Mouse (Mus musculus) lung, postnatal 14 days (tissue): Measurements from ENCODE around the gene Vasp.

Experiments
- DNase-seq: peaks from one replicate; pipeline ENCODE4 v3.0.0; 2021

Gene Vasp

DNA sequence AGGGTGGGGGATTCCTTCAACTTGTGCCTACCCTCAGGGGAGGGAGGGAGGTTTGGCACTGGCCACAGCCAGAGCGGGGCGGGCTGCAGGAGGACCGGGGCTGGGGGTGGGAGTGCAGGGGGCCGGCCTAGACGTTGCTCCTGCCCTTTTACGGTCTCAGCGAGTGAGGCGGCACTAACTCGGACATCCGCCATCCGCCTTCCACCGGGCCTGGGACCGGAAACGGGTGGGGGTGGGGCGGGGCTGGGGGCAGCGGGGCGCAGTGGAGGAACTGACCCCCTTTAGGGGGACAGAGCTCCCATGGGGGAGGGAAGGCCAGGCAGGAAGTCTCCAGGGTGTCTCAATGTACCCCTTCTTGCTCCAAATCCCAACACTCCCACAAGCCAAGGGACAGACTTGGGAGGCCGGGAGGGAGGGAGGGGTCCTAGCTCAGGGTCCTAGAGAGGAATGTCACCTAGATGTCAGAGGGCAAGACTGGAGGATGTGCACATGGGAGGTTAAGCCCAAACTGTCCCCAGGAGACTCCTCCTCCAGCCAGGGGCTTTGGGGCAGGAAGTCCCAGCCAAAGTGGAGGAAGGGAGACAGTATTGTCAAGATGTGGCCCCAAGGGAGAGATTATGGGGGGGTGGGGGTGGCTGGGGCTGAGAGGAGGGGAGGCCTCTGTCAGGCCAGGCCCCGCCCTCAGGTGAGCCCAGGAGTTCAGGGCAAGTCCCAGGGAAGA is 1.7 kb downstream of the Vasp start:
- peak; percentile 81 for DNase-seq

GRCm38 (mm10) chr7:19268993-19269681 is 2.5 kb downstream of the Vasp start:
- DNase-seq: peak; percentile 42

DNA sequence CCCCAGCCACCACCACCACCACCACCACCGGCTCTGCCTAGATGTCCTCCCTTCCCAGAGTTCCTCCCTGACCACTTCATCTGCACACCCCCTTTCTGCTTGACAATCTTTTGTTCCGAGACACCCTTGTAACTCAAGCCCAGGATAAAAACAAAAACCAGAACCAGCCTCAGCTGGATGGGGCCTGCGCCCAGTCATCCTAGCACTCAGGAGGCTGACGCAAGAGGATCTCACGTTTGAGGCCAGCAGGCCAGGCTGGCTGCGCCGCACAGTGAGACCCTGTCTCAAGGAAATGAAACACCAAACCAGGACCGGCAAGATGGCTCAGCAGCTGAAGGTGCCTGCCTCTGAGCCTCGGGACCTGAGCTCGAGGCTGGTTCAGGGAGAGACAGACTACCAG is 4.6 kb downstream of the Vasp start:
- DNase-seq: peak; percentile 46

DNA sequence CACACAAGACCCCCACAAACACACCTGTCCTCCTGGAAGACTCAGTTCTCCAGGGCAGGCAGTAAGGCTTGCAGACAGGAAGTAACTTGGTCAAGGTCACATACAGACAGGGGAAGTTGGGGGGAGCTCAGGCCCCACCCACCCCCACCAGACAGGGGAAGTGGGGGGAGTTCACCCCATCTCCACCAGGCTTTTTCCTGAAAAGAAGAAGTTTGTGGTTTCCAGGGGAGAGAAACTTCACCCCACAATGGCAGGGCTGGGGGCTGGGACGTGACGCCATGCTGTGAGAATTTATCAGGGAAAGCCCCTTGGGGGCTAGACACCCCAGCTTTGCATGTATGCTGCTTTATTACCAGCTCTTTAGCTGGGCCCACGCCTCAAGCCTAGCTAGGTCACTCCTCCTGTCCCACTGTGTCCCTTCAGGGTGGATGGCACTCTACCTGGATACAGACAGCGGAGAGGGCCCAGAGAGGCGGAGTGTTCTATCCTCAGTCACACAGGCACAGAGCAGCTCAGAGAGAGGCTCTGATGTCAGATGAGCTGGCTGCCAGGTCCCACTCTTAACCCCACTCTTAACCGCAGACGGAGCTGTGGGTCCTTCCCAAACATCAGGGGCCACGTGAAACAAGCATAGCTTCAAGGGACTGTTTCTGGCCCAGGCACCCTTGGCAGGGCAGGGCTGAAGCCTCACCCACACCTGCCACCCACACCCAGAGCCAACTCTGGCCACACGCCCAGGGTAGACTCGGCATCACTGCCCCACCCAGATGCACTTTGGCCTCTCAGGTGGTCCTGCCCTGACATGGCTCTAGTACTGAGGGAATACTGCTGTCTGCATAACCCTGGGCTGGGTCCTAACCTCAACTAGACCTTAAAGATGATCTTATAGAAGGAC is 5.4 kb downstream of the Vasp start:
- peak; percentile 29 for DNase-seq

DNA sequence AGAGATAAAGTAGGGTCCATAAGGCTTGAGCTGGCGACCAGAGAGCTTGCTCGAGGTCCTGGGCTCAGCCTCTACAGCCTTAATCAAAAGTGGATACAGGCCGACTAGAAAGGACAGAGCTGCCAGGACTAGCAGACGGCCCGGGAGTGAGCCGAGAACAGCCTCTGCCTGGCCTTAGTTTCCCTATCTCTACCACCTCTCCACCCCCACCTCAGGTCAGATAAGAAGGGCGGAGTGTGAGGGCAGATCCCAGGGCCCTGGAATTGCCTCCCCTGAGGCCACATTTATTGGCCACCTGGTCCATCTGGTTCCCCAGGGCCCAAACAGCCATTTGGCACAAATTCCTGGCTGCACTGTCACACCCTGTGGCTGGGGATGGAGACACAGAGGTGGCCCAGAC is 6.5 kb downstream of the Vasp start:
- no peak for DNase-seq

DNA sequence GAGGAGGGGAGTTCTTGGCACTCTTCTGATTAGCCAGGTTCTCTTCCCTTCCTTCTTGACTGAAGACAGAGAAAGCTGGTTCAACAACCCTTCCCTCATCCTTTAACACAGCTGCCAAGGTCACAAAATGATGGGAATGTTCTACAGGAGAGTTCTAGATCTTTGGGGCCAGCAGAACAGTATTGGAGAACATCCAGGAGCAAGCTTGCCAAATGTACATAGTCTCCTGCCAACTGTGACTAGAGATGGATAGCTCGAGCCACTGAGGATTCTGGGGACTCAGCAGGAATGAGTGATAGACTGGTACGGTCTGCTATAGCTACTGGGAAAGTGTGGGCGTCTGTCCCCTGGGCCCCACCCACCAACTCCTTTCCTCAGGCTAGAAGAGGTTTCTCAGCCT is 13.3 kb downstream of the Vasp start:
- no peak for DNase-seq

GRCm38 (mm10) chr7:19257390-19258022 is 14.1 kb downstream of the Vasp start:
- peak; percentile 82 for DNase-seq

DNA sequence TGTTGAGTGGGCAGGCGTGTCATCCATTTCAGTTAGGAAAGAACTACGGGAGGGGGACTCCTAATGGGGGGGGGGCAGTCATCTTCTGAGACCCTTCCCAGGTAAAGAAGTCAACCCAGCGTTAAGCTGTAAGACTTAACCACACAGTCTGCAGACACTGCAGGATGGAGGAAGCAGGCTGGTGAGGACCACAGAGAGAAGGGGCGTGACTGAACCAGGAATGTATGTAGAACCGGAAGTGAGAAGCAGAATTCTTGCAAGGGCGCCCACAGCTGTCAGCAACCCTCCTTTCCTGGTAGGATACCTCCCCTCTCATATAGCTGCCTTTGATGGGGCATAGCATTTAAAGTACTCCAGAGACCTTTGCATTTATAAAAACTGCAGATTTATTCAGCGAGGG is 15.1 kb downstream of the Vasp start:
- no peak for DNase-seq

DNA sequence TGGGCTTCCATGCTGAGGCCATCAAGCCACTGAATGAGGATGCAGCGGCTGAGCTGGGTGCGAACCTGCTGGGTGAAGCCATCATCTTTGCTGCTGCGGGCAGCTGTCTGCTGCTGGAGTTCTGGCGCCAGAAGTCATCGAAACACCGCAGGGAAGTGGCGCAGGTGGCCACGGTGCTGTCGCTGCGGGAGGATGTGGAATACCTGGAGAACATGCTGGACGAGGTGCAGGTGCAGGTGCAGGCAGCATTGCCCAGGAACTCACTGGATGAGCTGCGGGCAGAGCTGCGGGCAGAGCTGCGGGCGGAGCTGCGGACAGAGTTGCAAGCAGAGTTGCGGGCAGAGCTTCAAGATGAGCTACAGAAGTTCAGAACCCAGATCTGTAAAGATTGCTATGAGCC is 16.2 kb downstream of the Vasp start:
- DNase-seq: no peak

DNA sequence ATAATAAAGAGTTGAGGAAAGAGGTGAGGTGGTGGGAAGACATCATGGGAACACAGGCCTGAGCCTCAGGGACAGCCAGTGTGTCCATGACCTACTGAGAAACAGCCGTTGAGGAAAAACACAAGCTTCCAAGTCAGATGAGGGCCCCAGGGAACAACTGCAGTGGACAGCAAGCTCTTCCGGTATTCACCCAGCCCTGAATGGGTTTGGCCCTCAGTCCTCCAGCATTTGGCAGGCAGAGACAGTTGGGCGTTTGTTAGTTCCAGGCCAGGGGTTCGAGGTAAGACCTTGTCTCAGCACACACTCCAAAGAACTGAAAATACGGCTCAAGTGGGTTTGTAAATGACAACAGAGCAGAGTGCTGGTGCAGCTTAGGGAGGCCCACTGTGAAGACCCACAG is 18.2 kb downstream of the Vasp start:
- no peak for DNase-seq

- no peak for DNase-seq
Measured at GRCm38 (mm10) chr7:19252078-19252477, 19.5 kb downstream of the Vasp start.

- no peak for DNase-seq
Measured at GRCm38 (mm10) chr7:19247511-19247910, 24.1 kb downstream of the Vasp start.

DNA sequence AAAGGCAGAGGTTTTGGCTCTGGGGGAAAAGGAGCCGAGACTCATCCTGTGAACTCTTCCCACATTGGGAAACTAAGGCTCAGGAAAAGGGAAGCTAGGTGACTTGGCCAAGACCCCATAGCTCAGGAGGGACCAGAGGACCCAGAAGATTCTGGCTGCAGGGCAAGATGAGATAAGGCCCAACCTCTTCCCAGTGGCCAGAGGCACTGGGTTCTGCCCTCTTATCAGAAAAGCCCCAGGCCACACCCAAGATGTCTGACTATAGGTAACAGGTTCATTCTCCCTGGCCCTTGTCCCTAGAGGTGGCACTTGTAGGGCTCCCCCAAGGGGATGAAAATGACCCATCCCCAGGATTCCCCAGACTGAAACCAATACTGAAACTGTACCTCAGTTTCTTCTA is 24.8 kb downstream of the Vasp start:
- no peak for DNase-seq

DNA sequence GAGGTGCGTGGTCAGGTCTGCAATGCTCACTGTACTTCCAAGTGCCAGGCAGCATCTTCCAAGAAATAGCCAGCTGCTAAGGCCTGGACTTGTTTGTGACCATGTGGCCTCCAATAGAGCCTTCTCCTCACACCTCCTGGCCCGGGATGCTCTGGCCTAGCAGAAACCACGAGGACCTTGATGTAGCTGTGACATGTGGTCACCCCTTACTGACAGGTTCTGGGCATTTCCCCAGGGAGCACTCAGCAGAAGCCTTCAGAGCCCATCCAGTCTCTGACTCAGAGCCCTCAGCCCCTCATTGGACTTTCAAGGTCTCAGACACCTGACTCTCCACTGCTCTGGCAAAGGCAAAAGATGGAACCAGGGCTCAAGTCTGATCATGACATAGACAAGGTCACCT is 26.5 kb downstream of the Vasp start:
- no peak for DNase-seq

GRCm38 (mm10) chr7:19243858-19244257 is 27.8 kb downstream of the Vasp start:
- no peak for DNase-seq

- DNase-seq: no peak
Measured at GRCm38 (mm10) chr7:19242005-19242404, 29.6 kb downstream of the Vasp start.

DNA sequence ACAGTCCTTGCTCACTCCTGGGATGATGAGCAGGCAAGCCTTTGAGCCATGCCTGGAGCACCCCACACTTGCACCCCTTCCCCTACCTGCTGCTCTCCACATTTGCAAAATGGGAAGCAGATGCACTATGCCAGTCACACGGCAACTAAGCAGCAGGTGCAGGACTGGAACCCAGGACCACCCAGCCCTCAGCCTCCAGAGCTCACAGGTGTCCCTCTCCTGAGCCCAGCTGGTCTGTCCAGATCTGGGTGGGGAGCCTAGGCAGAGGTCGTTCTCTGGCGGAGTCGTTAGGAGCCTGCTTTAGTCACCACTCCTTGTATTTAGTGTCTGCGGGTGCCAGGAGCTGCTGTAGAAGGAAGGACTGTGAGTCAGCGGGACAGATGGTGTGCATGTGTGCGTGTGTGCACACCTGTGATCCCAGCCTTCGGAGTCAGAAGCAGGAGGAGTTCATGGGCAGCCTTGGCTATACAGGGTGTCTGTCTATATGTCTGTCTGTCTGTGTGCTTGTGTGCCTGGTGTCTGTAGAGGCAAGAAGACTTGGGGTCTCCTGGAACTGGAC is 30.6 kb downstream of the Vasp start:
- no peak for DNase-seq

DNA sequence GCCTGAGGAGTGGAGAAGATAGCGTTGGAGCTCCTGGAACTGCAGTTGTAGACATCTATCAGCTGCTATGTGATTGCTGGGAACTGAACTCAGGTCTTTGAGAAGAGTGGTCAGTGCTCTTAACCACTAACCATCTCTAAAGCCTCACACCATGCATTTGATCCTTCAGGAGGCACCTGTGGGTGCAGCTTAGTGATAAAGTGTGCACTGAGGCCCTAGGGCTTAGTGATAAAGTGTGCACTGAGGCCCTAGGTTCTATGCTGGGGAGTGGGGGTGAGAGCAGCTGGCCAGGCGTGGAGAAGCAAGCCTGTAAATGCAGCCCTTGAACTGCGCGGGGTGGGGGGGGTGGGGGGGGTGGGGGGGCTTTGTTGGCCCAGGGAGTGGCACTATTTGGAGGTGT is 31.6 kb downstream of the Vasp start:
- no peak for DNase-seq

DNA sequence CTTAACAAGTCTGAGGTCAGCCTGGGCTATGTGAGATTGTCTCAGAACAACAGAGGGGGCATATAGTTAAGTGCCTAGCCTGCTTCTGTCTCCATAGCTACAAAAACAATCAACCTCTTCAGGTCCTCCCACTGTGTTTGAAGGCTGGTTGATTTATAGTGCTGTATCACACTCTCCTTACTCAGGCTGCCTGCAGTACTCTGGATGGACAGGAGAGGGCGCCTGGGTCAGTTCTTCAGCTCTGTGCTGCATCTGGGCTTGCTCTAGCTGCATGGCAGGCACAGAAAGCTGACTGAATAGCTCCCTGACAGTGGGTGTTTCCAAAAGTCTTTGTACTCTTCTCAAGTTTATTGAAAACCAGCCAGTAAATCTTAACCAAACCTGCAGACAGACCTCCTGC is 32.2 kb downstream of the Vasp start:
- peak; percentile 95 for DNase-seq

DNA sequence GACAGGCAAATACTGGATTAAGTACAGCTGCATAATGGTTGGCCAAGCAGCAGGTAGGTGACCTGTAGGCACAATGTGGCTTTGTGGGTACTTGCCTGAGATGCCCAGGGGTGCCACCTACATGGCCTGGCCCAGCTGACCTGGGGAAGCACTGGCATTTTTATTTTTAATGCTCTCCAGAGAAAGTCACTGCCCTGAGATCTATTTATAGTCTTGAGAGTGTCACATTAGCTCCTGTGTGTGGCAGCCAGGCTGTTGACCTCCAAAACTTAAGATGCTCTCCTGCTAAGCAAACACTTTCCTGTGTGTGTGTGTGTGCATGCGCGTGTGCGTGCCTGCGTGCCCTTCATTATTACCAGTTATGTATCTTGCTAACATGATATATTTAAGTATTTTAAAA is 33.3 kb downstream of the Vasp start:
- peak; percentile 13 for DNase-seq

- no peak for DNase-seq
Measured at GRCm38 (mm10) chr7:19236411-19236810, 35.2 kb downstream of the Vasp start.

DNA sequence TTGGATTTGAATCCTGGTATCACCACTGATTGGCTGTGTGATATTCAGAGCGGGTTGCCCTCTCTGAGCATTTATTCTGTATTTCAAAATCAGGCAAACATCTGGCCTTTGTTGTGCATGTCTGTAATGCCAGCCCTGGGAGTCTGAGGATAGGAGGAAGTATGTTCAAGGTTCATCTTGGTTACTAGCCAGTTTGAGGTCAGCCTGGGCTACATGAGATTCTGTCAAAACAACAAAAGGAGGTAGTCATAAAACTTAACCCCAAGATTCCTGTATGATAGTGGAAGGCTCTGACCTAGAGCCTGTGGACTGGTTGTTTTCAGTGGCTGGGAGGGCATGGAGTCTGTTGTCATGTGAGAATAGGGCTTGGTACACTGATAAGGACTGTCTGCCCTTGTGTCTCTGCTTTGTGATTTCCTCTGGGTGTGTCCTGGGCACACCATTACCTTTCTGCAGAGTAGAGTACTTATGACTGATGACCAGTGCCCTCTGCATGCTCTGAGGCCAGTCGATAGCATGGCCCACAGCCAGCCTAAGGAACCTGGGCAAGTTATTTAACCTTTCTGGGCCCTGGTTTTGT is 36.4 kb downstream of the Vasp start:
- DNase-seq: no peak

DNA sequence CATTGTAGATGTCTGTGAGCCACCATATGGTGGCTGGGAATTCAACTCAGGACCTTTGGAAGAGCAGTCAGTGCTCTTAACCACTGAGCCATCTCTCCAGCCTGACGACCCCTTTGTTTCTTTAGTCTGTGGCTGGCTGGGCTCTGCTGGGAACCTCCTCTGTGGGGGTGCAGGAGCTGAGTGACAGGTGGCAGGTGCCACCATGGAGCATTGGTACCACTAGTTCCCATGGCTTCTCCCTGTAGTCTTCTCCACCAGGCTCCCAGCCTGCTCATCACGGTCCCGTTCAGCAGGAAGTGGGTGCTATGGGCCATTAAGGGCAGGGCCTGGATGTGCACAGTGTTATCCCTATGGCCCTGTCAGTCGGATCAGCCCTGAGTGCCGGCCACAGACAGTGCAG is 37.0 kb downstream of the Vasp start:
- no peak for DNase-seq
